Mouse (Mus musculus) T-helper 1 cell (primary cell): ENCODE data around the gene Kmt5a.

ENCODE experiments used
- in situ Hi-C: fragments of 300-600 bp; cut with MboI, MseI; formaldehyde crosslinking; loops from one replicate; pipeline ENCODE4 v1.15.1; 2025; ENCODE audit warnings: high pct_unique_total_duplicates

Kmt5a gene

DNA sequence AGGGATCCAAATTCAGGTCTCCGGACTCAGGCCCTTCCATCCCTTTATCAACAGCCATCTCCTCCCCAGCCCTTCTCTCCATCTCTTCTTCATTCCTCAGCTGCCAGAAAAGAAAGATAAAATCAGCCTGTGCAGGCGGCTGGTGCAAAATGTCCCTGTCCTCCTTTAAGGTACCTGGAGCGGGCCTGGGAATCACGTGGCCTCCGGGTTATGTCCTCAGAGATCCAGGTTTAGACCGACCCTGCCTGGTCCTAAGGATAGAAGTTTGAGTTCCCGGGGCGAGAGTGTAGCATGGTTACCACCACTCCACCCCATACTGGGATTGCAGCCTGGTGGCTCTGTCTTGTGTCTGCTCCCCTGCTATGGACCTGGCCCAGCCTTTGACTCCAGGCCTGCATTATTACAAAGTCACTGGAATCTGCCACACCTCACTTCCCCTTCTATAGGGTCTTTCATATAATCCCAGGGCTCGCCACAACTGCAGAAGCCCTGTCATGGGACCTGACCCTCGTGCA lies 70.9 kb downstream of the Kmt5a start:
- in situ Hi-C loops = no loop called here
